Mouse (Mus musculus) spleen, postnatal 10 days (tissue): Measurements from ENCODE around the gene Rab11a.
"Not testable (repeated sequence)": the region's sequence is repeated elsewhere in the genome, so short reads cannot be mapped to it uniquely, and the experiment has no call there.

ENCODE experiments used
- DNase-seq, 2 experiments: peaks; one replicate each; pipeline ENCODE4 v3.0.0; 2021 to 2022; ENCODE audit warnings: low spot score in 2 of 2

Rab11a gene

GRCm38 (mm10) chr9:64747735-64748134, 10.2 kb upstream of the Rab11a start:
- no peak for DNase-seq

GRCm38 (mm10) chr9:64742453-64742852, 4.9 kb upstream of the Rab11a start:
- DNase-seq: no peak

GRCm38 (mm10) chr9:64739001-64739400, 1.4 kb upstream of the Rab11a start:
- DNase-seq: no peak

GRCm38 (mm10) chr9:64736639-64737405, 736 bp downstream of the Rab11a start:
- DNase-seq: peak; percentile 63 to 65

GRCm38 (mm10) chr9:64736076-64736638, 1.4 kb downstream of the Rab11a start:
- DNase-seq: no peak

- DNase-seq: not testable (repeated sequence)
Observed at GRCm38 (mm10) chr9:64734992-64735391, 2.6 kb downstream of the Rab11a start.

GRCm38 (mm10) chr9:64734166-64734565, 3.4 kb downstream of the Rab11a start:
- DNase-seq: no peak

- DNase-seq: no peak
Observed at GRCm38 (mm10) chr9:64731029-64731560, 6.5 kb downstream of the Rab11a start.

- DNase-seq: no peak
Observed at GRCm38 (mm10) chr9:64726454-64726853, 11.1 kb downstream of the Rab11a start.

- no peak for DNase-seq
Observed at GRCm38 (mm10) chr9:64719526-64720163, 17.9 kb downstream of the Rab11a start.

GRCm38 (mm10) chr9:64710291-64710690, 27.3 kb downstream of the Rab11a start:
- DNase-seq: not testable (repeated sequence)

- DNase-seq: no peak
Observed at GRCm38 (mm10) chr9:64704073-64704840, 33.3 kb downstream of the Rab11a start.

GRCm38 (mm10) chr9:64703420-64703965, 34.1 kb downstream of the Rab11a start:
- no peak for DNase-seq

GRCm38 (mm10) chr9:64702937-64703336, 34.6 kb downstream of the Rab11a start:
- peak in 1 of 2 experiments; percentile 58 for DNase-seq

GRCm38 (mm10) chr9:64702391-64702790, 35.2 kb downstream of the Rab11a start:
- no peak for DNase-seq

- DNase-seq: no peak
Observed at GRCm38 (mm10) chr9:64701651-64702050, 35.9 kb downstream of the Rab11a start.

GRCm38 (mm10) chr9:64700451-64701311, 36.9 kb downstream of the Rab11a start:
- DNase-seq: no peak

- no peak for DNase-seq
Observed at GRCm38 (mm10) chr9:64698586-64698985, 39.0 kb downstream of the Rab11a start.

GRCm38 (mm10) chr9:64697677-64698076, 39.9 kb downstream of the Rab11a start:
- DNase-seq: no peak

- no peak for DNase-seq
Observed at GRCm38 (mm10) chr9:64697006-64697405, 40.6 kb downstream of the Rab11a start.

GRCm38 (mm10) chr9:64696404-64696803, 41.2 kb downstream of the Rab11a start:
- DNase-seq: no peak
